Mouse (Mus musculus) embryonic stem cell, embryonic (primary cell): ENCODE data around the gene Hax1.

ENCODE experiments used
- CTCF ChIA-PET, 4 experiments: fragments of 300-600 bp in 2 of 4; fragments of 350-600 bp in 2 of 4; sonication (Branson Sonifier 250); formaldehyde crosslinking; loops; one replicate each; lab custom pipeline; 2022; ENCODE audit warnings: inconsistent platforms in 2 of 4; lab: Charles Lee
- POLR2A ChIA-PET, 4 experiments: fragments of 300-600 bp in 2 of 4; fragments of 350-600 bp in 2 of 4; sonication (Branson Sonifier 250); formaldehyde crosslinking; loops; one replicate each; lab custom pipeline; 2022; ENCODE audit warnings: antibody characterized with exemption in 4 of 4, inconsistent platforms in 1 of 4; lab: Charles Lee

The Hax1 gene

DNA sequence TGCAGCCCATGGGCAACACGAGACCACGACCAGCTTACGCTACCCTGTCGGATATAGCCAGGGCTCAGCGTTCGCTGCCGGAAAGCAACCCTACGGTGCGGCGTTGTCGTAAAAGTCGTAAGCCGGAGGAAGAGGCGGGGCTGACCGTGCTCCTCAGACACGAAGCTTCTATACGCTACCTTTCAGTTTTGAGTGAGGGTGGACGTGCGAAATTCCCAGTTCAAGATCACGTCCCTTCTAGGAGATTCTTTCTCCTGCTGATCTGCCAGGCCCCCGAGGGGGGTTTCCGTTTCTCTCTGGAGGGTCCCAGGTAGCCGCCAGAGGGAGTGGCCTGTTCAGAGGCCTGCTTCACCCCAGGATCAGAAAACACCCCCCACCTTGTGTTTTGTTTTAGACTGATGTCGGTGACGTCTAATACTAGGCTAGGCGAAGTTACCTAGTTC is at the start of gene Hax1:
Gene Hax1, minus strand, starts transcription at position 169 of the 443 bp plus-strand sequence.
- CTCF ChIA-PET, result interaction anchor here in 3 of 4 experiments (0.5 to 1.9 kb wide), 10 partner anchors 15 to 358 kb away, joined by 3 to 7 read pairs (median 4); no protein-coding TSS in a partner anchor

DNA sequence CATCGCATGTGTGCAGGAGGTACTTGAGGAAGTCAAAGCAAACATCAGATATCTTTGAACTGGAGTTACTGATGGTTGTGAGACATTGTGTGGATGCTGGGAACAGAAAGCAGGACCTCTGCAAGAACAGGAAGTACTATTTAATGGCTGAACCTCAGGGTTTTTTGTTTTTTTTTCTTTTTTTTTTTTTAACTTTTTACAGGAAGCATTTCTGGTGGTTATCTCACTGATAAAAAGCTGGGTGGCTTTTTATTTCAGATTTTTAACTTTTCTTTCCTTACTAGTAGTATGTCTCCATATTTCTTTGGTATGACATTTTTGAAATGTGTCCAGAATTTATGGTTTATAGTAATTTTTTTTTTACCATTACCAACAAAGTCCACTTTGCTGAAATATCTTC is 37.7 kb upstream of the Hax1 start:
- ChIA-PET POLR2A (interaction anchor here (0.6 to 4.8 kb wide), 10 partner anchors 9 to 1733 kb away, joined by 3 to 28 read pairs (median 4); partner anchors contain the start of gene Hax1 (in 1 of the 4)), CTCF (interaction anchor here in 3 of 4 experiments (0.6 to 1.0 kb wide), 5 partner anchors 19 to 83 kb away, joined by 3 to 4 read pairs (median 3); no protein-coding TSS in a partner anchor)

More for the DNA sequence above, at the start of gene Hax1:
- POLR2A ChIA-PET, result interaction anchor here (0.6 to 6.8 kb wide), 136 partner anchors 8 to 822 kb away, joined by 3 to 92 read pairs (median 4); partner anchors contain the start of genes Rab13 (in 3 of the 4), Rps27 (in 3 of the 4), 4933434E20Rik (in 2 of the 4) and Atp8b2 (in 2 of the 4)

DNA sequence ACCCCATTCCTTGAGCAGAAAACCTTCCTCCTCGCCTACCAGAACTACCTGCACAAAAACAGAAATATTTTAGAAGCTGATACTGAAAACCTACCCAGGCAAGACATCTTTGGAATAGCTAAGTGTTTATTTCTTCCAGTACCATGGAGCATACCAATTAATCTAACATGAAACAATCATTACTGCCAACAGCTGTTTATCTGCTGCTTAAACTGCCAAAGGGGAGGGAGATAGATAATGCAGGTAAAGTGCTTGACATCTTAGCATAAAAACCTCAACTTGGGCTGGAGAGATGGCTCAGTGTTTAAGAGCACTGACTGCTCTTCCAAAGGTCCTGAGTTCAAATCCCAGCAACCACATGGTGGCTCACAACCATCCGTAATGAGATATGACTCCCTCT is 36.1 kb upstream of the Hax1 start:
- ChIA-PET POLR2A (interaction anchor here in 3 of 4 experiments (0.5 to 4.8 kb wide), 10 partner anchors 9 to 36 kb away, joined by 3 to 30 read pairs (median 5); partner anchors contain the start of genes Hax1 (in 2 of the 3) and 4933434E20Rik (in 1 of the 3)), CTCF (interaction anchor here in 1 of 4 experiments (1.4 kb wide), 1 partner anchor 31 kb away, joined by 6 read pairs; no protein-coding TSS in a partner anchor)

GRCm38 (mm10) chr3:90016626-90017025 is 18.0 kb upstream of the Hax1 start:
- ChIA-PET POLR2A (interaction anchor here in 1 of 4 experiments (1.0 to 2.3 kb wide), 4 partner anchors 11 to 99 kb away, joined by 3 to 9 read pairs (median 5); no protein-coding TSS in a partner anchor), CTCF (no interaction called here)

- ChIA-PET POLR2A (interaction anchor here in 3 of 4 experiments (0.9 to 8.1 kb wide), 10 partner anchors 11 to 54 kb away, joined by 3 to 92 read pairs (median 6); partner anchors contain the start of genes Hax1 (in 2 of the 3) and 4933434E20Rik (in 1 of the 3)), CTCF (interaction anchor here in 1 of 4 experiments (0.6 kb wide), 1 partner anchor 14 kb away, joined by 3 read pairs; no protein-coding TSS in a partner anchor)
These were observed 11.7 kb upstream of the Hax1 start for GRCm38 (mm10) chr3:90010291-90010690.

DNA sequence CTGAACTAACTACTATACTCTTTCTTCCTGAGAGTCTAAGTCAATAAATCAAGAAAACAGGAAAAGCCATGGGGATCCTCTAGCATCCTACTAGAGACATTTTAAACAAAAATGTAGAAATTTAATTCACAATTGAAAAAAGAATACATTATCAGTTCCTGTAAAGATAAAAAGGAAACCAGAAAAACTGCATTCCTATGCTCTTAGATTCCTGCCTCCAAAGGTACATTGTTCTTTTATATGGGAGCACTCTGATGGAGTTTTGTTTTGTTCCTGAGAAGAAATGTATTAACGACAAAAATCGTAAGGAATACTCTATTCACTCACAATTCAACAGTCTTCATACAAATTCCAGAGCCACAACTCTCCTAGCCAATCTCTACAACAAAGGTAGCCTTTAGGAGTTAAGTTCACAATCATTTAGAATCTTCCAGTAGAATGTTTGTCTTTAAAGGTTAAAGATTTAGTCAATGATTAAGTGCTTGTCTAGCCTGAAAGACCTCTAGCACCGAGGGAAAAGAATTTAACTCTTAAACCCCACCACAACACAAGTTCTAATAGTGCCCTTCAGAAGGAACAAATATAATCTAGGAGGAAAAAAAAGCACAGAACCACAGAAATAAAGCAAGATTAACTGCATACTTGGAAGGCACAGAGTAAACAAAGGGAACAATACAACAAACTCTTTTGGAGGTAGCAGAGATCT is 5.7 kb upstream of the Hax1 start:
- POLR2A ChIA-PET, result interaction anchor here in 1 of 4 experiments (0.6 to 1.5 kb wide), 3 partner anchors 16 to 75 kb away, joined by 3 to 5 read pairs (median 3); no protein-coding TSS in a partner anchor
- CTCF ChIA-PET, result interaction anchor here in 1 of 4 experiments (0.5 kb wide), 1 partner anchor 649 kb away, joined by 3 read pairs; no protein-coding TSS in a partner anchor

DNA sequence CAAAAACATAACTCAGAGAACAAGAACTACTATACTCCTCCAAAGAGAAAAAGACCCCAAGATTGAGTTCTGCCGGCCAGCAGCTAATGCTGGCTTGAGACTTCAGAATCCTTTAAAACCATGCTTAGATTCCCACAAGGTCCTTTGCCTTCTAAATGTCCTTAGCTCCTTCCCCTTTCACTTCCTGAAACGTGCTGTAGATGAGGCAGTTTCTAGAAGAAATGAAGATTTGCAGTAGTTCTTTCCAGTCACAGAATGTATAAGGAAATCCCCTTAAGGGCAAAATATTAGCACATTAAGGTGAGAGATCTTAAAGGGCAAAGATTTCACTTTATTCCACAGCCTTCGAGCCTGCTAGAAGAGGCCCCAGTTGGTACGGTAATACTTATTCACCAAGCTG is 1.2 kb upstream of the Hax1 start:
- ChIA-PET CTCF (no interaction called here), POLR2A (interaction anchor here in 3 of 4 experiments (0.6 to 6.8 kb wide), 22 partner anchors 11 to 215 kb away, joined by 3 to 92 read pairs (median 16); partner anchors contain the start of gene 4933434E20Rik (in 1 of the 3))

DNA sequence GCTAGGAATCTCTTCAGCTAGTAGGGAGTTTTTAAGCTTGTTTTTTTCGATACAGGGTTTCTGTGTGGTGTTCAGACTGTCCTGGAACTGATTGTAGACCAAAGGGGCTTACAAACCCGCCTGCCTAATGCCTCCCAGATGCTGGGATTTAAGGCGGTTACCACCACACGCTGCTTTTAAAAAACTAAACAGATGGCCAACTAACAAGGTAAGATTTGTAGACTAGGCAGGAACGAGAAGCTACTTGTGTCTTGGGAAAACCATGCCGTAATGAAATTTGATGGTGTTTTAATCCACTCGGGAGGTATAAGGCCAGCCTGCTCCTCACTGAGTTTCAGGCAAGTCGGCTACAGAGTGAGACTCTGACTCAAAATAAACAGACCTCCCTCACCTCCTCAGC is 510 bp upstream of the Hax1 start:
- CTCF ChIA-PET, result interaction anchor here in 3 of 4 experiments (0.5 to 1.9 kb wide), 10 partner anchors 15 to 357 kb away, joined by 3 to 7 read pairs (median 4); no protein-coding TSS in a partner anchor
- POLR2A ChIA-PET, result interaction anchor here (0.6 to 6.8 kb wide), 113 partner anchors 7 to 822 kb away, joined by 3 to 92 read pairs (median 5); partner anchors contain the start of genes Rab13 (in 3 of the 4), Rps27 (in 3 of the 4), 4933434E20Rik (in 2 of the 4) and Atp8b2 (in 2 of the 4)

- CTCF ChIA-PET, result interaction anchor here in 2 of 4 experiments (1.0 to 1.9 kb wide), 6 partner anchors 14 to 82 kb away, joined by 3 to 7 read pairs (median 6); no protein-coding TSS in a partner anchor
- POLR2A ChIA-PET, result interaction anchor here (0.6 to 6.8 kb wide), 134 partner anchors 8 to 821 kb away, joined by 3 to 92 read pairs (median 4); partner anchors contain the start of genes Rab13 (in 3 of the 4), Rps27 (in 3 of the 4), 4933434E20Rik (in 2 of the 4) and Atp8b2 (in 2 of the 4)
These were observed 637 bp downstream of the Hax1 start for GRCm38 (mm10) chr3:89997791-89998495.

- ChIA-PET CTCF (no interaction called here), POLR2A (interaction anchor here in 3 of 4 experiments (0.6 to 1.8 kb wide), 8 partner anchors 15 to 87 kb away, joined by 3 to 6 read pairs (median 3); partner anchors contain the start of gene 4933434E20Rik (in 1 of the 3))
These were observed 3.6 kb downstream of the Hax1 start for GRCm38 (mm10) chr3:89994807-89995515.

GRCm38 (mm10) chr3:89987822-89988221 is 10.8 kb downstream of the Hax1 start:
- ChIA-PET POLR2A (no interaction called here), CTCF (interaction anchor here in 2 of 4 experiments (0.6 to 1.0 kb wide), 2 partner anchors 78 to 506 kb away, joined by 3 to 4 read pairs; no protein-coding TSS in a partner anchor)

GRCm38 (mm10) chr3:89987211-89987610 is 11.4 kb downstream of the Hax1 start:
- POLR2A ChIA-PET, result interaction anchor here in 1 of 4 experiments (1.1 kb wide), 1 partner anchor 110 kb away, joined by 3 read pairs; no protein-coding TSS in a partner anchor
- CTCF ChIA-PET, result interaction anchor here in 2 of 4 experiments (0.6 to 1.0 kb wide), 3 partner anchors 78 to 530 kb away, joined by 3 to 4 read pairs (median 4); no protein-coding TSS in a partner anchor

- POLR2A ChIA-PET, result interaction anchor here in 3 of 4 experiments (0.6 to 3.3 kb wide), 9 partner anchors 9 to 311 kb away, joined by 3 to 22 read pairs (median 5); partner anchors contain the start of genes Hax1 (in 2 of the 3), Gatad2b (in 1 of the 3) and Il6ra (in 1 of the 3)
- CTCF ChIA-PET, result interaction anchor here (0.6 to 1.6 kb wide), 10 partner anchors 15 to 132 kb away, joined by 3 to 17 read pairs (median 4); no protein-coding TSS in a partner anchor
These were observed 16.2 kb downstream of the Hax1 start for GRCm38 (mm10) chr3:89982426-89982825.

- ChIA-PET CTCF (interaction anchor here in 1 of 4 experiments (1.5 kb wide), 1 partner anchor 17 kb away, joined by 3 read pairs; no protein-coding TSS in a partner anchor), POLR2A (interaction anchor here in 1 of 4 experiments (0.7 to 1.2 kb wide), 3 partner anchors 8 to 100 kb away, joined by 3 to 5 read pairs (median 3); no protein-coding TSS in a partner anchor)
These were observed 21.7 kb downstream of the Hax1 start for GRCm38 (mm10) chr3:89976859-89977258.

DNA sequence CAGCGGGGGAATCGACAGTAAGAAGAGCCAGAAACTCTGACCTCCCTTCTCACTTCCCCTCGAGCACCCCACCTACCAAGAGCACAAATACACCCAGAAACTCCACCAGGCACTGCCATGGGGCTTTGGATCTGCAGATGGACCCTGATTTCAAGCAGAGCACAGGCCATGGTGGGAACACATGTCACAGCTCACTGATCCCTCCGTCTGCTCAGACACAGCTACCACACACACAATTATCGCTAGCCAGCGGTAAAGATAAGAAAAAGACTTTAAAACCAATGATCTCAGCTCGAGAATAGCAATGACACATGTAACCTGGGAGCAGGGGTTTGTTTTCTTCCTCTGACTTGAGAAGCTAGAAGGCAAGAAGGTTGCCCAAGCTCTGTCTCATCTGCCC is 30.1 kb downstream of the Hax1 start:
- ChIA-PET POLR2A (interaction anchor here in 3 of 4 experiments (0.9 to 7.8 kb wide), 14 partner anchors 8 to 237 kb away, joined by 3 to 59 read pairs (median 4); partner anchors contain the start of genes Hax1 (in 2 of the 3), Il6ra (in 2 of the 3) and 4933434E20Rik (in 1 of the 3)), CTCF (interaction anchor here in 3 of 4 experiments (0.8 to 7.6 kb wide), 4 partner anchors 14 to 146 kb away, joined by 3 to 107 read pairs (median 4); no protein-coding TSS in a partner anchor)

- POLR2A ChIA-PET, result interaction anchor here in 3 of 4 experiments (0.6 to 7.8 kb wide), 14 partner anchors 8 to 546 kb away, joined by 3 to 59 read pairs (median 4); partner anchors contain the start of genes Hax1 (in 2 of the 3) and Il6ra (in 1 of the 3)
These were observed 31.6 kb downstream of the Hax1 start for GRCm38 (mm10) chr3:89966946-89967345.

More at GRCm38 (mm10) chr3:89966946-89967345, 31.6 kb downstream of the Hax1 start:
- CTCF ChIA-PET, result interaction anchor here (0.6 to 7.6 kb wide), 28 partner anchors 9 to 530 kb away, joined by 3 to 107 read pairs (median 4); partner anchors contain the start of genes Hax1 (in 1 of the 4) and Pbxip1 (in 1 of the 4)
